Mouse (Mus musculus): ENCODE measurements around the gene Tctex1d4. TPM values are rescaled to one million over a fixed set of nuclear protein-coding genes. Genes with fewer than 3 reads are reported as not detected.
A peak's percentile ranks its signal among the peaks of the same experiment; 100 is the strongest.

Tctex1d4 gene
- polyA plus RNA-seq, 1 experiment from 2014 or later, result not detected

DNA sequence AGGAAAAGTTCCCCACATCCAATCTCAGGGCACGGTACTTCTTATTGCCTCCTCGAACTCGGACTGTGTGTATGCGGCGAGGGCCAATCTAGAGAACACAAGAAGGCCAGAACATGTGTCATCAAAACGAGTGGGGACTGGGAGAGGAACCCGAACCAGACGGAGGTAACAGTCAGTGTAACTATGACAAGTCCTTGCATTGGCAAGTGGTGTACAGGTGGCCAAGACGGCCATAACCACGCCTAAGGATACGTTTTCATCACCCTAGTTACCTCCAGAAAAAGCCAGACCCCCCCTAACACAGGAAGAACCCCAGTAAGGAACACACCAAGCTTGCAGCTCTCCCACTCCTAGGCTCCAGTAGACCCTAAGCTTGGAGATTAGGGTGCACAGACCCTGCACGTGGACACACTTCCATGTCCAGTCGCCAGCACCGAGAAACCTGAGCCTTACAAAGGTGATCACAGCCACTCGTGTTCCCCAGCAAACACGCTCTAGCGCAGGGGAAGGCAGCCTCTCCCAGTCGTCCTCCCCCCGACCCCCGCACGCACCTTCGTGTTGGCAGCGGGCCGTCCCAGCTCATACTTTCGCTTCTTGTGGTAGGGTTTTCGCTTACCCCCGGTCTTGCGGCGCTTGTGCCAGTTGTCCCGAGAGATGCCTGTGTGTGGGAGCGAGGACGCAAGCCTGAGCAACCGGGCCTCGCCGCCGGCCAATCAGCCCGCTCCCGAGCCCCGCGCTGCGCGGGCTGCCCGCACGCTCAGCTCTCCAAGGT is 28.6 kb downstream of the Tctex1d4 start:
- no peaks in the 10 kb centered on the region for H3K9me3 ChIP-seq (ENCODE audit: control insufficient read depth, low read length)
- peak overlapping the region; percentile 95 for H3K9ac ChIP-seq (ENCODE audit: low read length)
- peak overlapping the region; percentile 95 for H3K4me3 ChIP-seq (ENCODE audit: low read depth, low read length)
- ATAC-seq (ENCODE audit: low FRiP score), result peak; percentile 7; the same call in 1 of the 2 replicates
- H3K27ac ChIP-seq (ENCODE audit: low read depth, low read length), result peak overlapping the region; percentile 92
- peak; percentile 93 for DNase-seq (ENCODE audit: low spot score, missing footprints)
- H3K27me3 ChIP-seq (ENCODE audit: control insufficient read depth, insufficient read depth, low read length), result no peaks in the 10 kb centered on the region
- 2% methylated on average over 44 of the region's 44 CpGs for WGBS
- peaks cover 5% of the 10 kb centered on the region for H3K4me1 ChIP-seq (ENCODE audit: control insufficient read depth, insufficient read depth, low read length)
- peak overlapping the region; percentile 93 for H3K4me2 ChIP-seq
- peaks cover 27% of the 10 kb centered on the region for H3K36me3 ChIP-seq (ENCODE audit: control insufficient read depth, insufficient read depth, low read length)

DNA sequence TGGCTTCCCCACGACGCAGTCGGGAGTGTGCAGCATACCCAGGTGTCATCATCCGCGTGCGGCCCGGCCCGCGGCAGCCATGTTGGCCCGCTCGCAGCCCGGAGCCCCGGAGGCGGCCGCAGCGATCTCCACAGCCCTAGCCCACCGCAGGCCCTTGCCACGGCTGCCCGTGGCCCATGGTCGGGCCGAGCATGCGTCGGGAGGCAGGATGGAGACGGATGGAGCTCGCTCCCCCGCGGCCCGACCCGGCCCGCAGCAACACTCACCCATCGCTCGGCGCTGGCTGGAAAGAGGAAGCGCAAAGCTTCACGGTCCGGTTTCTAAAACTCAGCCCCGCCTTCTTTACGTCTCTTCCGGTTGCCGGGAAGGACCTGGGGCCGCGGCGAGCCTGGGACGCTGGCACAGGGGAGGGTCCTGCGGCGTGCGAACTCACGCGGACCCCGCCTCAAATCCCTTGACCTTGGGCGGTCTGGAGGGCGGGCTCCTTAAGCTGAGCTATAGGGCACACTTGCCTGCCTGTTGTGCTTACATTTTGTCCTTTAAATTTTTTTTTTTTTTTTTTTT is 29.3 kb downstream of the Tctex1d4 start, which contains the start of gene Rps8:
Gene Rps8, minus strand, starts transcription at position 452 of the 564 bp plus-strand sequence.
- DNase-seq (ENCODE audit: low spot score, missing footprints) (peak; percentile 97), ATAC-seq (ENCODE audit: low FRiP score) (peak; percentile 96)
- H3K27ac ChIP-seq (ENCODE audit: low read depth, low read length), result peak within 1 kb of the TSS; percentile 92
- under 1% methylated on average over 52 of the region's 52 CpGs for WGBS
- H3K9ac ChIP-seq (ENCODE audit: low read length), result peak within 1 kb of the TSS; percentile 95
- H3K4me1 ChIP-seq (ENCODE audit: control insufficient read depth, insufficient read depth, low read length), result peaks cover 5% of the 10 kb centered on the region
- H3K9me3 ChIP-seq (ENCODE audit: control insufficient read depth, low read length), result no peaks in the 10 kb centered on the region
- no peaks in the 10 kb centered on the region for H3K27me3 ChIP-seq (ENCODE audit: control insufficient read depth, insufficient read depth, low read length)
- peak within 1 kb of the TSS; percentile 95 for H3K4me3 ChIP-seq (ENCODE audit: low read depth, low read length)
- peaks cover 24% of the 10 kb centered on the region for H3K36me3 ChIP-seq (ENCODE audit: control insufficient read depth, insufficient read depth, low read length)
- H3K4me2 ChIP-seq, result peak within 1 kb of the TSS; percentile 93

- Histone ChIP-seq H3K4me2 (peak overlapping the region; percentile 93), H3K4me3 (ENCODE audit: low read depth, low read length) (peak overlapping the region; percentile 95), H3K9me3 (ENCODE audit: control insufficient read depth, low read length) (no peaks in the 10 kb centered on the region), H3K9ac (ENCODE audit: low read length) (no peak overlapping the region), H3K36me3 (ENCODE audit: control insufficient read depth, insufficient read depth, low read length) (peaks cover 23% of the 10 kb centered on the region), H3K4me1 (ENCODE audit: control insufficient read depth, insufficient read depth, low read length) (peaks cover 5% of the 10 kb centered on the region), H3K27ac (ENCODE audit: low read depth, low read length) (no peak overlapping the region), H3K27me3 (ENCODE audit: control insufficient read depth, insufficient read depth, low read length) (no peaks in the 10 kb centered on the region)
- 29% methylated on average over 6 of the region's 6 CpGs for WGBS
- no peak for ATAC-seq (ENCODE audit: low FRiP score)
- no peak for DNase-seq (ENCODE audit: low spot score, missing footprints)
Measured at GRCm38 (mm10) chr4:117156372-117156771, 29.8 kb downstream of the Tctex1d4 start.

DNA sequence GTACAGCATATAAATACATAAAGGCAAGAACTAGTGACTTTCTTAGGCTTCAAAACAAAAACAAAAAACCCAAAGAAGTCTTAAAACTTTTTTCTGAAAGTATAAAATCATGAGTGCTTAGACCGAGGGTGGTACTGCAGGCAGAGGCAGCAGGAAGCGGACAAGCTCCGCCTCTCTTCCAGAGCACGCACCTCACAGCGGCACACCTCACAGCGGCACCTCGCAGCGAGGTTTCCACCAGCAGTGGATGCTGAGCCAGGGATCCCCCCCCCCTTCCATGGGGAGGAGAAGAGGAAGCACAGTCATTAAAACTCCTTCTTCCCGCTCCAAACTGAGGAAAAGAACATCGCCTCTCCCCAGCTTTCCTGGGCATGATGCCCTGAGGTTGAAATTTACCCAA is 33.1 kb downstream of the Tctex1d4 start:
- DNase-seq (ENCODE audit: low spot score, missing footprints), result no peak
- H3K4me1 ChIP-seq (ENCODE audit: control insufficient read depth, insufficient read depth, low read length), result peaks cover 4% of the 10 kb centered on the region; the same call in 1 of the 2 replicates
- no peak for ATAC-seq (ENCODE audit: low FRiP score)
- H3K9me3 ChIP-seq (ENCODE audit: control insufficient read depth, low read length), result no peaks in the 10 kb centered on the region
- H3K9ac ChIP-seq (ENCODE audit: low read length), result no peak overlapping the region
- peaks cover 21% of the 10 kb centered on the region; the same call in 1 of the 2 replicates for H3K36me3 ChIP-seq (ENCODE audit: control insufficient read depth, insufficient read depth, low read length)
- H3K27me3 ChIP-seq (ENCODE audit: control insufficient read depth, insufficient read depth, low read length), result no peaks in the 10 kb centered on the region
- no peak overlapping the region for H3K27ac ChIP-seq (ENCODE audit: low read depth, low read length)
- WGBS, result 86% methylated on average over 10 of the region's 10 CpGs
- H3K4me3 ChIP-seq (ENCODE audit: low read depth, low read length), result no peak overlapping the region
- H3K4me2 ChIP-seq, result no peak overlapping the region

GRCm38 (mm10) chr4:117161183-117161582 is 34.6 kb downstream of the Tctex1d4 start:
- Histone ChIP-seq H3K27me3 (ENCODE audit: control insufficient read depth, insufficient read depth, low read length) (no peaks in the 10 kb centered on the region), H3K9ac (ENCODE audit: low read length) (no peak overlapping the region), H3K9me3 (ENCODE audit: control insufficient read depth, low read length) (no peaks in the 10 kb centered on the region), H3K4me2 (no peak overlapping the region), H3K36me3 (ENCODE audit: control insufficient read depth, insufficient read depth, low read length) (peaks cover 32% of the 10 kb centered on the region), H3K4me3 (ENCODE audit: low read depth, low read length) (no peak overlapping the region), H3K27ac (ENCODE audit: low read depth, low read length) (no peak overlapping the region), H3K4me1 (ENCODE audit: control insufficient read depth, insufficient read depth, low read length) (no peaks in the 10 kb centered on the region)
- DNase-seq (ENCODE audit: low spot score, missing footprints) (no peak), ATAC-seq (ENCODE audit: low FRiP score) (no peak)
- WGBS, result 75% methylated on average over 4 of the region's 4 CpGs

DNA sequence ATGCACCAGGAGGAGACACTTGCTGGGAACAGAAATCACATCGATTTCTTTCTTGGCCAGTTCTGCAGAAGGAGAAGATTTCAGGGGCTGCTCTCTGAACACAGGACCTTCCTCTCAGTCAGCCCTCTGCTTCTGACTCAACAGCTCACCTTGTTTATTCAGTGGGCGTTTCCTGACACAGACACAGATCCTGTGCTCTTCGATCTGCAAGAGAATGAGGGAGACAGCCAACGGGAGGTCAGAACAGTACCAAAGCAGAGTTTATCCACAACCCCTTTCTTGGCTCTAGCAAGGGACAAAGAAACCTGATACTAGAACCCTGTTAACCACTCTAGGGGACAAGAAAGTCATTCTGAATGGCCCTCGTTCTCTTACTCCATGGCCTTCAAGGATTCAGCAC is 43.3 kb downstream of the Tctex1d4 start:
- Histone ChIP-seq H3K9ac (ENCODE audit: low read length) (no peak overlapping the region), H3K9me3 (ENCODE audit: control insufficient read depth, low read length) (no peaks in the 10 kb centered on the region), H3K27ac (ENCODE audit: low read depth, low read length) (no peak overlapping the region), H3K4me2 (no peak overlapping the region), H3K4me1 (ENCODE audit: control insufficient read depth, insufficient read depth, low read length) (no peaks in the 10 kb centered on the region), H3K36me3 (ENCODE audit: control insufficient read depth, insufficient read depth, low read length) (peaks cover 62% of the 10 kb centered on the region), H3K4me3 (ENCODE audit: low read depth, low read length) (no peak overlapping the region), H3K27me3 (ENCODE audit: control insufficient read depth, insufficient read depth, low read length) (no peaks in the 10 kb centered on the region)
- DNase-seq (ENCODE audit: low spot score, missing footprints), result no peak
- ATAC-seq (ENCODE audit: low FRiP score), result no peak
- 92% methylated on average over 5 of the region's 5 CpGs for WGBS

Small RNA genes within 50 kb of the gene (microRNA-seq; reads per million reads assigned to microRNA genes)
- not detected for gene Gm22398

Other genes with a start within 250 kb of the Tctex1d4 start
- gene Zswim5, start 249.4 kb upstream of the Tctex1d4 start, polyA plus RNA-seq (2014; fragmentation: Nextera tagmentation; extraction: Ambion mirVana), result 8.7 and 10.1 TPM in 2 replicates
- 85.2 and 95.6 TPM in 2 replicates for gene Urod, start 132.4 kb upstream of the Tctex1d4 start, polyA plus RNA-seq (2014; fragmentation: Nextera tagmentation; extraction: Ambion mirVana)
- 7.6 and 9.4 TPM in 2 replicates for gene Hectd3, start 131.5 kb upstream of the Tctex1d4 start, polyA plus RNA-seq (2014; fragmentation: Nextera tagmentation; extraction: Ambion mirVana)
- 43.0 and 49.4 TPM in 2 replicates for gene Eif2b3, start 107.4 kb upstream of the Tctex1d4 start, polyA plus RNA-seq (2014; fragmentation: Nextera tagmentation; extraction: Ambion mirVana)
- 3.6 and 5.0 TPM in 2 replicates for gene Ptch2, start 30.7 kb upstream of the Tctex1d4 start, polyA plus RNA-seq (2014; fragmentation: Nextera tagmentation; extraction: Ambion mirVana)
- gene Btbd19, start 1.1 kb upstream of the Tctex1d4 start, polyA plus RNA-seq (2014; fragmentation: Nextera tagmentation; extraction: Ambion mirVana), result 2.7 and 3.8 TPM in 2 replicates
- 28.0 and 32.8 TPM in 2 replicates for gene Plk3, start 7.2 kb downstream of the Tctex1d4 start, polyA plus RNA-seq (2014; fragmentation: Nextera tagmentation; extraction: Ambion mirVana)
- gene Rps8, start 29.4 kb downstream of the Tctex1d4 start, polyA plus RNA-seq (2014; fragmentation: Nextera tagmentation; extraction: Ambion mirVana), result 780 and 794 TPM in 2 replicates
- 103 and 104 TPM in 2 replicates for gene Kif2c, start 55.8 kb downstream of the Tctex1d4 start, polyA plus RNA-seq (2014; fragmentation: Nextera tagmentation; extraction: Ambion mirVana)
- gene Tmem53, start 125.2 kb downstream of the Tctex1d4 start, polyA plus RNA-seq (2014; fragmentation: Nextera tagmentation; extraction: Ambion mirVana), result 7.5 and 8.4 TPM in 2 replicates
- gene Armh1, start 125.3 kb downstream of the Tctex1d4 start, polyA plus RNA-seq (2014; fragmentation: Nextera tagmentation; extraction: Ambion mirVana), result 0.34 and 0.40 TPM in 2 replicates